Mouse (Mus musculus): ENCODE measurements around the gene Nek4.

DNA sequence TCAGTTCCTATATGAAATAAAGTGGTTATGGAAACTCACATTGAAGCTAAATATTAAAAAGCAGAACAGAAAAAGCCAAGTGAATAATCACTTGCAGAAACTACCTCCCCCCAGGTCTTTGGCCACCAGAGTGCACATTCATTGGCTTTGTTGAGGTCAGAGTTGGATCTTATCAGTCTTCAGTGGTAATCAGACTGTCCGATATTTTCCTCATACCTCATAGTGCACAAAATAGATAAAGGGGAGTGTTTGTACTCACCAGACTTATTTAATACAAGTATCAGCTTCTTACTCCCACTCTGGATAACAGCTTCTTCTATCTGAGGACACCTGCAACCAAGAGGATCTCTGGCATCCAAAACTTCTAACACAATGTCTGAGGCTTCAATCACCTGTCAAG, 64.9 kb downstream of the Nek4 start:
- TF ChIP-seq GATA1 (IDR thresholded peaks at IDR 0.05; ENCODE audit: low read length) = no peak
- TF ChIP-seq TAL1 (IDR thresholded peaks at IDR 0.05; ENCODE audit: low read length) = no peak
